Mouse (Mus musculus) regulatory T cell (primary cell): ENCODE measurements around the gene Tubb4a.

Source experiments
- in situ Hi-C: fragments of 300-600 bp; cut with MboI, MseI; formaldehyde crosslinking; loops from one replicate; pipeline ENCODE4 v1.15.1; 2025; ENCODE audit warnings: high pct_unique_total_duplicates

The Tubb4a gene

GRCm38 (mm10) chr17:57102276-57102675 is 14.7 kb upstream of the Tubb4a start:
- in situ Hi-C loops = no loop called here

- in situ Hi-C loops = loop anchor here (5.0 to 25.0 kb wide), 3 partner anchors 68 to 1813 kb away; no protein-coding TSS in a partner anchor
Measured at GRCm38 (mm10) chr17:57099629-57100325, 12.2 kb upstream of the Tubb4a start.

- in situ Hi-C loops = loop anchor here (5.0 to 25.0 kb wide), 3 partner anchors 69 to 1814 kb away; no protein-coding TSS in a partner anchor
Measured at GRCm38 (mm10) chr17:57098321-57098720, 10.7 kb upstream of the Tubb4a start.

- in situ Hi-C loops = loop anchor here (5.0 to 25.0 kb wide), 3 partner anchors 71 to 1816 kb away; no protein-coding TSS in a partner anchor
Measured at GRCm38 (mm10) chr17:57096623-57096920, 9.0 kb upstream of the Tubb4a start.

- in situ Hi-C loops = loop anchor here (5.0 to 25.0 kb wide), 3 partner anchors 71 to 1816 kb away; no protein-coding TSS in a partner anchor
Measured at GRCm38 (mm10) chr17:57095855-57096622, 8.5 kb upstream of the Tubb4a start.

GRCm38 (mm10) chr17:57094222-57094621 is 6.6 kb upstream of the Tubb4a start:
- in situ Hi-C loops = loop anchor here (25.0 kb wide), 1 partner anchor 1818 kb away; no protein-coding TSS in a partner anchor

- in situ Hi-C loops = loop anchor here (25.0 kb wide), 1 partner anchor 1826 kb away; no protein-coding TSS in a partner anchor
Measured at GRCm38 (mm10) chr17:57085970-57086757, 1.4 kb downstream of the Tubb4a start.

GRCm38 (mm10) chr17:57082481-57082880 is 5.1 kb downstream of the Tubb4a start:
- in situ Hi-C loops = loop anchor here (25.0 kb wide), 1 partner anchor 1830 kb away; no protein-coding TSS in a partner anchor

- in situ Hi-C loops = loop anchor here (25.0 kb wide), 1 partner anchor 1831 kb away; no protein-coding TSS in a partner anchor
Measured at GRCm38 (mm10) chr17:57081234-57081842, 6.2 kb downstream of the Tubb4a start.

- in situ Hi-C loops = loop anchor here (25.0 kb wide), 1 partner anchor 1832 kb away; no protein-coding TSS in a partner anchor
Measured at GRCm38 (mm10) chr17:57079919-57080318, 7.7 kb downstream of the Tubb4a start.

GRCm38 (mm10) chr17:57078336-57078735 is 9.2 kb downstream of the Tubb4a start, which contains the start of gene Dennd1c:
Gene Dennd1c (minus strand): TSS chr17:57078514.
- in situ Hi-C loops = loop anchor here (25.0 kb wide), 1 partner anchor 1834 kb away; no protein-coding TSS in a partner anchor

GRCm38 (mm10) chr17:57076916-57077315 is 10.7 kb downstream of the Tubb4a start:
- in situ Hi-C loops = loop anchor here (25.0 kb wide), 1 partner anchor 1835 kb away; no protein-coding TSS in a partner anchor

- in situ Hi-C loops = no loop called here
Measured at GRCm38 (mm10) chr17:57070699-57071098, 16.9 kb downstream of the Tubb4a start.

- in situ Hi-C loops = no loop called here
Measured at GRCm38 (mm10) chr17:57070272-57070671, 17.3 kb downstream of the Tubb4a start.

- in situ Hi-C loops = no loop called here
Measured at GRCm38 (mm10) chr17:57066908-57067307, 20.7 kb downstream of the Tubb4a start.

GRCm38 (mm10) chr17:57063031-57063430 is 24.6 kb downstream of the Tubb4a start:
- in situ Hi-C loops = no loop called here

- in situ Hi-C loops = no loop called here
Measured at GRCm38 (mm10) chr17:57062548-57062947, 25.0 kb downstream of the Tubb4a start.

GRCm38 (mm10) chr17:57062011-57062521 is 25.5 kb downstream of the Tubb4a start:
- in situ Hi-C loops = no loop called here

GRCm38 (mm10) chr17:57061069-57061468 is 26.5 kb downstream of the Tubb4a start:
- in situ Hi-C loops = no loop called here

GRCm38 (mm10) chr17:57060231-57060801 is 27.3 kb downstream of the Tubb4a start:
- in situ Hi-C loops = no loop called here
